Mouse (Mus musculus) heart, postnatal 0 days (tissue): ENCODE results near the gene 4930402H24Rik. TPM values are rescaled to one million over a fixed set of nuclear protein-coding genes. Genes with fewer than 3 reads are reported as not detected.

ENCODE experiments used
- ATAC-seq: fragments of 200-750 bp; cut with Nextera tagmentation; 2 replicates; pipeline ENCODE4 v1.8.0; 2017; ENCODE audit warnings: low read depth, moderate number of reproducible peaks, moderate library complexity; ENCODE audit not compliant: insufficient read depth
- DNase-seq: peaks from one replicate; pipeline ENCODE4 v3.0.0-alpha.2; 2016; ENCODE audit warnings: low spot score
- H3K27ac ChIP-seq: fragments of 300-500 bp; sonication (generic); 2 replicates; pipeline ENCODE4 v1.5.1; 2014; ENCODE audit warnings: low read depth, mild to moderate bottlenecking
- H3K27me3 ChIP-seq: fragments of 300-500 bp; sonication (generic); 2 replicates; pipeline ENCODE4 v1.6.1; 2014; ENCODE audit warnings: low read length, mixed read lengths; ENCODE audit not compliant: control insufficient read depth, insufficient read depth
- H3K36me3 ChIP-seq: fragments of 300-500 bp; sonication (generic); replicated peaks from 2 replicates; pipeline ENCODE4 v1.6.1; 2014; ENCODE audit warnings: low read length, mixed read lengths; ENCODE audit not compliant: control insufficient read depth, insufficient read depth
- H3K4me1 ChIP-seq: fragments of 300-500 bp; sonication (generic); 2 replicates; pipeline ENCODE4 v1.6.1; 2014; ENCODE audit warnings: antibody characterized with exemption; ENCODE audit not compliant: control insufficient read depth, insufficient read depth
- H3K4me2 ChIP-seq: fragments of 300-500 bp; sonication (generic); 2 replicates; pipeline ENCODE4 v1.6.1; 2014; ENCODE audit warnings: low read depth, mild to moderate bottlenecking, low read length, moderate library complexity
- H3K4me3 ChIP-seq: fragments of 300-500 bp; sonication (generic); 2 replicates; pipeline ENCODE4 v1.5.1; 2014; ENCODE audit warnings: low read depth, low read length
- H3K9ac ChIP-seq: fragments of 300-500 bp; sonication (generic); replicated peaks from 2 replicates; pipeline ENCODE4 v1.6.1; 2014; ENCODE audit warnings: low read depth, low read length, mixed read lengths
- H3K9me3 ChIP-seq: fragments of 300-500 bp; sonication (generic); replicated peaks from 2 replicates; pipeline ENCODE4 v1.6.1; 2016; ENCODE audit warnings: low read length; ENCODE audit not compliant: control insufficient read depth
- CTCF ChIP-seq: IDR thresholded peaks from 2 replicates; pipeline ENCODE4 v1.5.1; 2016; ENCODE audit warnings: antibody characterized with exemption, control low read depth, low read depth
- EP300 ChIP-seq: IDR thresholded peaks from 2 replicates; pipeline ENCODE4 v1.6.1; 2016; ENCODE audit warnings: antibody characterized with exemption, low read depth
- WGBS: fragments of 180-500 bp; shearing (Covaris S2); extraction: QIAGEN DNeasy Blood & Tissue Kit; methylation state at CpG from one replicate; pipeline ENCODE4 v1.1.7; 2014; 5-methylcytosine and 5-hydroxymethylcytosine counted together
- polyA plus RNA-seq: library from polyadenylated mRNA; unstranded; fragments of >200 nt; fragmentation: Nextera tagmentation; extraction: Ambion mirVana; gene quantifications from 2 replicates; pipeline ENCODE4 v1.2.1, GENCODE M21; 2015
- total RNA-seq: library from RNA; depleted of rRNA; stranded (reverse); fragments of >200 nt; gene quantifications from 2 replicates; pipeline ENCODE4 v1.2.3, GENCODE M21; 2014; ENCODE audit warnings: low replicate concordance

Gene 4930402H24Rik
- total and polyA plus RNA-seq, 2 experiments from 2014 or later, result 41.8 to 89.9 TPM

DNA sequence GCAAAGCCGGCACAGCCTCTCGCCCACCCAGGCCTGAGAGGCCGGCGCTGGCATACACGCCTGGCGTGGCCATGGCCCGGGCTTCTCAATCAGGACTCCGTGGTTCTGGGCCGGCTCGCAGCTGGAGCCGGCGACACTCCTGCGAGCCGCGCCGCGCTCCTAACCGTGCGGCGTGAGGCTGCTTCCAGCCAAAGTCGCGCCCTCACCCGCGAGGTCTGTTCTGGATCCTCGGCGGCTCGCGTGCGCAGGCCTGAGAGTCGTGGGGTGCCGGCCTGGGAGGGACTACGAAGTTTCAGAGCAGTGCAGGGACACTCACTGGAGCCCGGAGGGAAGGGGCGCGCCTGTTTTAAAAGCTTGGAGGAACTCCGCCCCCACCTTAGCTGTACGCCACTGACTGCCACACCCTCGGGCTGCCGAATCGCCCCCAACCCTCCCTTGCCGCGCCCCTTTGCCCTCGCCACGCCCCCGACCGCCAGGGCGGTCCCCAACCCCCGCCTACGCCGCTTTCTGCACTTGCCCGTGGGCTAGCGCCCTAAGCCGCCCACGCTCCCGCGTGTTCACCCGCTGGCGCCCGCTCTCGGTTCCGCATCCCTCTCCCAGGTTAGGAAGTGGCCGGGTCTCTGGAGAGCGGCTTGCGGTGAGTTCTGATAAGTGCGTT, 208.9 kb downstream of the 4930402H24Rik start, which contains the start of gene Slc4a11:
Slc4a11 (minus strand) TSS at position 367 of the 658 bp plus-strand sequence.
- Histone ChIP-seq H3K27ac (no peak within 1 kb of the TSS), H3K36me3 (no peaks in the 10 kb centered on the region), H3K9me3 (no peaks in the 10 kb centered on the region), H3K4me3 (peak within 1 kb of the TSS; percentile 58), H3K27me3 (peaks cover 46% of the 10 kb centered on the region), H3K4me2 (peak within 1 kb of the TSS; percentile 93), H3K4me1 (0 out of 2 replicates have a peak, but pooled peaks cover 7% of the 10 kb centered on the region), H3K9ac (peak within 1 kb of the TSS; percentile 34; the same call in 1 of the 2 replicates)
- TF ChIP-seq EP300, result no peak
- TF ChIP-seq CTCF, result no peak
- under 1% methylated on average over 59 of the region's 65 CpGs for WGBS
- peak; percentile 66 for ATAC-seq
- DNase-seq, result no peak

DNA sequence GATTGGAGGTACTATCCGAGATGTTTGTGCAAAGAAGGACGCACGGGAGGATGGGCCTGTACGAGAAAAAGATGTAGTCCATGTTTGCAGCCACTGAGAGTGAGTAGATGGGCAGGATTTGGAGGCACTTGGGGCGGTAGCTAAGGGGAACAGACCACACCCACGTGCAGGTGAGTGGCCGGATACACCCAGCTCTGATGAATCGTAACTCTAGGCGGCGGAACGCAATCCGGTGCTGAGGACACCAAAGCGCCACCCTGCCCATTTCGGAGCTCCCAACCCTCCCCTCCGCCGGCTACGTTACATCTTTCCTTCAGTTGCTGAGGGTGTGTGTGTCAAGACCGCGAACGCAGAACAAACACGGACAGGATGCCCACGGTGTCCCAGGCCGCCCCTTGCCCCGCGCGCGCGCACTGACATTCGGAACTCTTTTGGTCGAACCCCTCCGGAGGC, 209.5 kb downstream of the 4930402H24Rik start:
- Histone ChIP-seq H3K36me3 (no peaks in the 10 kb centered on the region), H3K27me3 (peaks cover 46% of the 10 kb centered on the region), H3K4me1 (0 out of 2 replicates have a peak, but pooled peaks cover 7% of the 10 kb centered on the region), H3K9ac (peak overlapping the region; percentile 34; the same call in 1 of the 2 replicates), H3K4me2 (peak overlapping the region; percentile 93), H3K27ac (no peak overlapping the region), H3K9me3 (no peaks in the 10 kb centered on the region), H3K4me3 (peak overlapping the region; percentile 58)
- peak; percentile 31; the same call in 1 of the 2 replicates for ATAC-seq
- no peak for TF ChIP-seq CTCF
- no peak for TF ChIP-seq EP300
- no peak for DNase-seq
- 1% methylated on average over 30 of the region's 31 CpGs for WGBS

DNA sequence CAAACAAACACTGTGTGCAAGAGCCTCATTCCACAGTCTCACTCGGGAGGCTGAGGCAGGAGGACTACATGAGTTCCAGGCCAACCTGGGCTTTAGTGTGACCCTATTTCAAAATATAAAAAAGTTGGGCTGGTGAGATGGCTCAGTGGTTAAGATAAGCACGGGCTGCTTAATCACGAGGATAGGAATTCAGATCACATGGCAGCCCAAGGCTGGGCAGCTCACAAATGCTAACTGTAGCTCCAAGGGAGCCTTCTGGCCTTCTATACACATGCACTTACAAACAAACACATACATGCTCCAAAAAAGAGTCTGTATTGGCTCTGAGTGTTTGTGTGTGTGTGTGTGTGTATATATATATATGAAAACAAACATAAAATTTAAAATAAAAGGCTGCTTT, 212.6 kb downstream of the 4930402H24Rik start:
- H3K36me3 ChIP-seq, result no peaks in the 10 kb centered on the region
- DNase-seq, result no peak
- H3K9me3 ChIP-seq, result no peaks in the 10 kb centered on the region
- no peak for TF ChIP-seq CTCF
- TF ChIP-seq EP300, result no peak
- no peak overlapping the region for H3K4me3 ChIP-seq
- no peak for ATAC-seq
- H3K9ac ChIP-seq, result no peak overlapping the region
- H3K27ac ChIP-seq, result no peak overlapping the region
- 0 out of 2 replicates have a peak, but pooled peaks cover 7% of the 10 kb centered on the region for H3K4me1 ChIP-seq
- peaks cover 34% of the 10 kb centered on the region for H3K27me3 ChIP-seq
- WGBS, result 31% methylated on average over 3 of the region's 3 CpGs
- H3K4me2 ChIP-seq, result no peak overlapping the region

DNA sequence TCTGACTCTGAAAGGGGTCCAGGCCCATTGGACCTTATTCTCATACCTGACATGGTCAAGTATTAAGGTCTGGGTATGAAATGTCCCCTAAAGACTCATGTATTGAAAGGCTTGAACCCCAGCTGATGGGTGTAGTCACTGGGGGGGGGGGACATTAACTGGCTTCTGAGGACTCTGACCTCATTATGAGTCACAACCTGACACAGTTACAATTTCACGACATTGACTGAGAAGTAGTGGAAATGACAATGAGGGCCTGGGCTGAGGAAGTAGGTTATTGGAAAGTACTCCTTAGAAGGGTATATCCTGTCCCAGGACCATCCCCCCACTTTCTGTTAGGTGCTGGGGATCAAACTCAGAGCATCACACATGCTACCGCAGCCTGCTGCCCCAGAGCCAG, 217.2 kb downstream of the 4930402H24Rik start:
- DNase-seq (no peak), ATAC-seq (no peak)
- no peaks in the 10 kb centered on the region for H3K4me1 ChIP-seq
- TF ChIP-seq CTCF, result no peak
- no peak for TF ChIP-seq EP300
- H3K9me3 ChIP-seq, result no peaks in the 10 kb centered on the region
- H3K4me2 ChIP-seq, result no peak overlapping the region
- no peak overlapping the region for H3K9ac ChIP-seq
- H3K4me3 ChIP-seq, result no peak overlapping the region
- H3K36me3 ChIP-seq, result peaks cover under 1% of the 10 kb centered on the region; the same call in 1 of the 2 replicates
- H3K27ac ChIP-seq, result no peak overlapping the region
- 57% methylated on average over 2 of the region's 2 CpGs for WGBS
- no peaks in the 10 kb centered on the region for H3K27me3 ChIP-seq

DNA sequence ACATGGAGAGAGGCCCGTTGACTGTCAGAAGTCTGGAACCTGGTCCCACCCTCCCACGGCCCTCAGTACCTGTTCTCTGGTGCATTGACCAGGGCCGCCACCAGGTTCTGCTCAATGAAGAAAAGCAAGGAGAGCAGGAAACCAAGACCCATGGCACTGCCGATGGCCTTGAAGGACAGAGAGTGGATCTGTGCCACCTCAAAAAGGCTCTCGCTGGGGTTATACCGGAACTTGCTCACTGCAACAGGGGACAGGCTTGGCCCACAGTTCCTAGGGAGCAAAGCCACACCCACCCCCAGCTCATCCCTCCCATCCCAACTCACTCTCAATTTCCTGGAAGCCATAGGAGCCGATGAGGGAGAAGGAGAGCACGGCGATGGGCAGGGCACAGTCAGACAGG, 220.8 kb downstream of the 4930402H24Rik start:
- TF ChIP-seq CTCF (no peak), EP300 (no peak)
- Histone ChIP-seq H3K27me3 (no peaks in the 10 kb centered on the region), H3K4me3 (no peak overlapping the region)

DNA sequence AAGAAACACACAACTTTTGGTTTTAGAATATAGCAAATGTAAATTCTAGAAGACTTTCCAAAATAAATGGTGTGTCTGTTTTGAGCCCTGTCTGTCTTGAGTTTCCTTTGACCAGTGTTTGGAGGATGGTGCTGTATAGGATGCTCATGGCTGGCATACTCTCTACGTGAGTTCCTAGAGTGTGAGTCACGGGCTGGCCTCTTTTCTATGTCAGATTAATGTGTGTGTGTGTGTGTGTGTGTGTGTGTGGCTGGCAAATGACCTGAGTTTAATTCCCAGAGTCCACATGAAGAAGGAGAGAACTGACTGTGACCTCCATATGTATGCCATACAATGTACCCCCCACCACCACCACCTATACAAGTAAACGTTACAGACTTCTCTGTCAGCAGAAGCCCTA, 224.7 kb downstream of the 4930402H24Rik start:
- 70% methylated on average over 3 of the region's 3 CpGs for WGBS
- DNase-seq, result no peak
- Histone ChIP-seq H3K36me3 (peaks cover 69% of the 10 kb centered on the region), H3K4me3 (no peak overlapping the region), H3K4me1 (no peaks in the 10 kb centered on the region), H3K27ac (no peak overlapping the region), H3K4me2 (no peak overlapping the region), H3K9me3 (no peaks in the 10 kb centered on the region), H3K27me3 (no peaks in the 10 kb centered on the region), H3K9ac (no peak overlapping the region)
- no peak for TF ChIP-seq EP300
- TF ChIP-seq CTCF, result no peak
- ATAC-seq, result no peak

More for the DNA sequence above, 220.8 kb downstream of the 4930402H24Rik start:
- Histone ChIP-seq H3K9me3 (no peaks in the 10 kb centered on the region), H3K4me1 (no peaks in the 10 kb centered on the region), H3K27ac (no peak overlapping the region), H3K9ac (no peak overlapping the region), H3K36me3 (peaks cover 30% of the 10 kb centered on the region), H3K4me2 (no peak overlapping the region)
- ATAC-seq (no peak), DNase-seq (no peak)
- 78% methylated on average over 9 of the region's 9 CpGs for WGBS
